Mouse (Mus musculus) MEL (cell line): Measurements from ENCODE around the gene Prmt1.

ENCODE experiments used
- CHD2 ChIP-seq: IDR thresholded peaks from 2 replicates; pipeline ENCODE4 v1.6.1; 2011; ENCODE audit warnings: low read length, improper control_type of control experiment
- CTCF ChIP-seq, 3 experiments: IDR thresholded peaks in 2 of 3; conservative IDR thresholded peaks in 1 of 3; 2 replicates each; pipeline ENCODE4 v1.5.1; 2011 to 2012; ENCODE audit warnings: low read length in 3 of 3, low read depth in 2 of 3, mild to moderate bottlenecking in 2 of 3, improper control_type of control experiment in 1 of 3, inconsistent platforms in 1 of 3, mixed read lengths in 1 of 3, moderate library complexity in 1 of 3; ENCODE audit not compliant: control insufficient read depth in 1 of 3, insufficient read depth in 1 of 3, poor library complexity in 1 of 3, severe bottlenecking in 1 of 3
- ETS1 ChIP-seq: IDR thresholded peaks from 2 replicates; pipeline ENCODE4 v1.6.1; 2012; ENCODE audit warnings: low read depth, mild to moderate bottlenecking, inconsistent platforms, low read length, improper control_type of control experiment, moderate library complexity
- GATA1 ChIP-seq: IDR thresholded peaks from 2 replicates; pipeline ENCODE4 v1.6.1; 2011; ENCODE audit warnings: low read depth, low read length, improper control_type of control experiment
- JUND ChIP-seq: IDR thresholded peaks from 2 replicates; pipeline ENCODE4 v1.6.1; 2011; ENCODE audit warnings: low read depth, mild to moderate bottlenecking, improper control_type of control experiment, low read length
- MAX ChIP-seq: IDR thresholded peaks from 2 replicates; pipeline ENCODE4 v1.6.1; 2011; ENCODE audit warnings: low read length, improper control_type of control experiment
- MYC ChIP-seq: IDR thresholded peaks from 2 replicates; pipeline ENCODE4 v1.6.1; 2011; ENCODE audit warnings: low read depth, mild to moderate bottlenecking, low read length, improper control_type of control experiment, moderate library complexity
- NRF1 ChIP-seq: IDR thresholded peaks from 2 replicates; pipeline ENCODE4 v1.6.1; 2014; ENCODE audit warnings: low read depth, mild to moderate bottlenecking, inconsistent platforms, low read length, improper control_type of control experiment, moderate library complexity; ENCODE audit not compliant: poor library complexity, insufficient read depth, severe bottlenecking
- POLR2A ChIP-seq, 2 experiments: IDR thresholded peaks; 2 replicates each; pipeline ENCODE4 v1.6.1; 2011 to 2012; ENCODE audit warnings: low read length in 2 of 2, mild to moderate bottlenecking in 2 of 2, control low read depth in 1 of 2, improper control_type of control experiment in 1 of 2, low read depth in 1 of 2, moderate library complexity in 1 of 2; ENCODE audit not compliant: control insufficient read depth in 1 of 2, insufficient read depth in 1 of 2, poor library complexity in 1 of 2
- POLR2AphosphoS5 ChIP-seq: IDR thresholded peaks from 2 replicates; pipeline ENCODE4 v1.6.1; 2012; ENCODE audit warnings: low read depth, borderline replicate concordance, mild to moderate bottlenecking, inconsistent platforms, low read length, moderate library complexity, mixed read lengths
- TBP ChIP-seq: IDR thresholded peaks from 2 replicates; pipeline ENCODE4 v1.8.0; 2011; ENCODE audit warnings: low read depth, low read length, improper control_type of control experiment
- UBTF ChIP-seq: IDR thresholded peaks from 2 replicates; pipeline ENCODE4 v1.6.1; 2012; ENCODE audit warnings: low read depth, mild to moderate bottlenecking, inconsistent platforms, low read length, improper control_type of control experiment, moderate library complexity, borderline replicate concordance; ENCODE audit not compliant: insufficient read depth
- ZC3H11A ChIP-seq: IDR thresholded peaks from 2 replicates; pipeline ENCODE4 v1.6.1; 2012; ENCODE audit warnings: low read depth, mild to moderate bottlenecking, inconsistent platforms, low read length, improper control_type of control experiment
- ZNF384 ChIP-seq: IDR thresholded peaks from 2 replicates; pipeline ENCODE4 v1.6.1; 2012; ENCODE audit warnings: low read depth, mild to moderate bottlenecking, inconsistent platforms, low read length, improper control_type of control experiment

DNA sequence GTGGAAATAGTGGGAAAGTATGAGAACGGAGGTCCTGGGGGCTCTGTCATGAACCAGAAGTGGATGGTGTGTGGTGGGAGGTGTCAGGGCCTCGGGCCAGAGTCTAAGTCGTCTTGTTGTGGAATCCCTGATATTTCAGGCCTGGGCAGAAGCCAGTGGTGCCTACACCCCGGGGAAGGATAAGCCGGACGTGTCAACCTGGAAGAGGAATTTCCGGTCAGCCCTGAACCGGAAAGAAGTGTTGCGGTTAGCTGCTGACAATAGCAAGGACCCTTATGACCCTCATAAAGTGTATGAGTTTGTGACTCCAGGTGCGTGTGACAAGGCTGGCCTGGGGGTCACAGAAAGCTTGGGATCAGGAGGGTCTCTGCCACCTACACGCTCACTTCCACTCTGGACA, 13.4 kb upstream of the Prmt1 start:
- TF ChIP-seq POLR2AphosphoS5: no peak
- TF ChIP-seq CTCF (IDR thresholded peaks at IDR 0.05 in 2 of 3, conservative IDR thresholded peaks at IDR 0.05 in 1 of 3; ENCODE audit: control insufficient read depth in 1 of 3, insufficient read depth in 1 of 3, low read depth in 2 of 3, low read length in 3 of 3, poor library complexity in 1 of 3, severe bottlenecking in 1 of 3): no peak
- TF ChIP-seq MAX: no peak
- TF ChIP-seq POLR2A (IDR thresholded peaks at IDR 0.05; ENCODE audit: control insufficient read depth in 1 of 2, insufficient read depth in 1 of 2, low read depth in 1 of 2, low read length in 2 of 2, poor library complexity in 1 of 2): no peak
- TF ChIP-seq TBP: no peak
- TF ChIP-seq ZC3H11A: no peak
- TF ChIP-seq GATA1: no peak
- no peak for TF ChIP-seq ETS1
- no peak for TF ChIP-seq NRF1
- TF ChIP-seq MYC: no peak
- TF ChIP-seq JUND: no peak
- TF ChIP-seq ZNF384: no peak
- no peak for TF ChIP-seq CHD2
- no peak for TF ChIP-seq UBTF
